Mouse (Mus musculus): ENCODE data around the gene Zp1.

- TF ChIP-seq CTCF (conservative IDR thresholded peaks at IDR 0.05; ENCODE audit: low read length) (no peak), POU5F1 (IDR thresholded peaks at IDR 0.05; ENCODE audit: borderline replicate concordance, low read length) (no peak)
Measured at GRCm38 (mm10) chr19:10869241-10869885, 51.1 kb downstream of the Zp1 start.

Data from E14TG2a.4 (cell line).